Mouse (Mus musculus): ENCODE measurements around the gene Faf2. TPM values are rescaled to one million over a fixed set of nuclear protein-coding genes. Genes with fewer than 3 reads are reported as not detected.
"Not testable (repeated sequence)": the region's sequence is repeated elsewhere in the genome, so short reads cannot be mapped to it uniquely, and the experiment has no call there.

Faf2 gene
- polyA plus RNA-seq, 1 experiment from 2014 or later, result 95.7 TPM

DNA sequence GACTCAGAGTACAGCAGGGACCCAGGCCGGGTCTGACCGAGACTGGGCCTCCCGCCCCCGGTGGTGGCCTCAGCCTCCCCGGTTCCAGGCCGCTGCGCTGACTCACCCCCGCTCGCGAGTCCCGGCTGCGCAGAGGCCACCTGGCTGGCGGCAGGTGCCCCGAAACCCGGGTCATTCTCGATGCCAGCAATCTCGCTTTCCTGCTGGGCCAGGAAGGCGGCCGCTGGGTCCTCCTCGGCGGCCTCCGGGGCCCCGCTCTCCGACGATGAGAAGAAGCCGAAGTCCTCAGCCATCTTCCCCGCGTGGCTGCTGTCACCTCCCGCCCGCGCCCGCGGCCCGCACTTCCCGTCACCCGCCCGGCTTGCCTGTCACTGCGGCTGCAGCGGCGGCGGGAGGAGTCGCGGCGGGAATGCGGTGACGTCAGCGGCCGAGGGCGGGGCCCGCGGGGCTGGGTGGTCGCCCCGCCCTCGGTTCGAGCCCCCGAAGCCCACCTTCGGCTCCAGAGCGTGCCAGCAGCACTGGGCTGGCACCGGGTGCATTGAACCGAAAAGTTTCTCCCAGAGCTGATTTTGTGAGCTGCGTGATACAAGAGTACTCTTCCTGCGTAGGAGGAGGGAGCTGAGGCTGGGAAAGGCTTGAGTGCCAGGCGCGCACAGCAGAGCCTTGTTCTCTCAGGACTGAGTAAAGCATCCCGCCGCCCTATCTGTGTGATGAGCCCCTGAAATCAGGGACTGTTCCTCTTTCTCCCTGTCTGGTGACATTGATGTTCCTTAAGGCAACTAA, 10.4 kb upstream of the Faf2 start, which contains the start of gene Cltb:
Gene Cltb (minus strand): TSS at position 373 of the 783 bp plus-strand sequence.
- ATAC-seq (ENCODE audit: insufficient number of reproducible peaks, low FRiP score, low TSS enrichment, low read depth), result no peak
- no peak within 1 kb of the TSS for H3K27ac ChIP-seq (replicated peaks; ENCODE audit: low read depth, low read length)

GRCm38 (mm10) chr13:54613141-54613540, 8.4 kb upstream of the Faf2 start:
- H3K27ac ChIP-seq (replicated peaks; ENCODE audit: low read depth, low read length); H3K4me1 ChIP-seq (ENCODE audit: control insufficient read depth, insufficient read depth, low read length); ATAC-seq (ENCODE audit: insufficient number of reproducible peaks, low FRiP score, low TSS enrichment, low read depth); H3K9ac ChIP-seq (ENCODE audit: low read length); H3K9me3 ChIP-seq (ENCODE audit: control insufficient read depth, low read length); DNase-seq (ENCODE audit: low spot score); H3K27me3 ChIP-seq (ENCODE audit: control insufficient read depth, insufficient read depth, low read length); H3K4me3 ChIP-seq (ENCODE audit: low read depth, low read length); H3K4me2 ChIP-seq (ENCODE audit: low read depth, severe bottlenecking); H3K36me3 ChIP-seq (ENCODE audit: control insufficient read depth, insufficient read depth, low read length): not testable (repeated sequence)
- 85% methylated on average over 8 of the region's 8 CpGs for WGBS

More for the DNA sequence above, 10.4 kb upstream of the Faf2 start, which contains the start of gene Cltb:
- WGBS, result 1% methylated on average over 60 of the region's 66 CpGs
- H3K9me3 ChIP-seq (ENCODE audit: control insufficient read depth, low read length), result no peaks in the 10 kb centered on the region
- DNase-seq (ENCODE audit: low spot score), result peak; percentile 88
- peaks cover 6% of the 10 kb centered on the region; the same call in 1 of the 2 replicates for H3K27me3 ChIP-seq (ENCODE audit: control insufficient read depth, insufficient read depth, low read length)
- peaks cover 7% of the 10 kb centered on the region for H3K4me1 ChIP-seq (ENCODE audit: control insufficient read depth, insufficient read depth, low read length)
- no peaks in the 10 kb centered on the region for H3K36me3 ChIP-seq (ENCODE audit: control insufficient read depth, insufficient read depth, low read length)
- peak within 1 kb of the TSS; percentile 60 for H3K9ac ChIP-seq (ENCODE audit: low read length)
- H3K4me2 ChIP-seq (ENCODE audit: low read depth, severe bottlenecking), result peak within 1 kb of the TSS; percentile 96
- H3K4me3 ChIP-seq (ENCODE audit: low read depth, low read length), result peak within 1 kb of the TSS; percentile 48

DNA sequence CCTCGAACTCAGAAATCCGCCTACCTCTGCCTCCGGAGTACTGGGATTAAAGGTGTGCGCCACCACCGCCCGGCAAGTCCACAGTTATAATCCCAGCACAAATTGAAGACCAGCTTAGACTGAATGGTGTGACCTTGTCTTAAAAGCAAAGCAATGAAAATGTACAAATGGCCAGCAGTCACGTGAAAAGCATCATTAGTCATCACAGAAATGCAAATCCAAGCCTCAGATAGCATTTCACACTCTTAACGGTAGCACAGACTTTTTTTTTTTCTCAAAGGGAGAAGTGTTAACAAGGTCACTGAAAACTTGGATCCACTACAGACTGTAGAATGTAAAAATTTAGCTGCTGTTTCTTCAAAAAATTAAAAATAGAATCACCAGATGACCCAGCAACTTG, 5.3 kb upstream of the Faf2 start:
- Histone ChIP-seq H3K4me1 (ENCODE audit: control insufficient read depth, insufficient read depth, low read length) (0 out of 2 replicates have a peak, but pooled peaks cover 3% of the 10 kb centered on the region), H3K27me3 (ENCODE audit: control insufficient read depth, insufficient read depth, low read length) (no peaks in the 10 kb centered on the region), H3K9me3 (ENCODE audit: control insufficient read depth, low read length) (no peaks in the 10 kb centered on the region), H3K4me2 (ENCODE audit: low read depth, severe bottlenecking) (no peak overlapping the region), H3K36me3 (ENCODE audit: control insufficient read depth, insufficient read depth, low read length) (no peaks in the 10 kb centered on the region), H3K4me3 (ENCODE audit: low read depth, low read length) (no peak overlapping the region), H3K9ac (ENCODE audit: low read length) (no peak overlapping the region), H3K27ac (replicated peaks; ENCODE audit: low read depth, low read length) (no peak overlapping the region)
- DNase-seq (ENCODE audit: low spot score) (no peak), ATAC-seq (ENCODE audit: insufficient number of reproducible peaks, low FRiP score, low TSS enrichment, low read depth) (no peak)
- 85% methylated on average over 8 of the region's 8 CpGs for WGBS

- H3K9ac ChIP-seq (ENCODE audit: low read length), result no peak overlapping the region
- DNase-seq (ENCODE audit: low spot score) (no peak), ATAC-seq (ENCODE audit: insufficient number of reproducible peaks, low FRiP score, low TSS enrichment, low read depth) (no peak)
- H3K4me2 ChIP-seq (ENCODE audit: low read depth, severe bottlenecking), result no peak overlapping the region
- no peaks in the 10 kb centered on the region for H3K27me3 ChIP-seq (ENCODE audit: control insufficient read depth, insufficient read depth, low read length)
- no peaks in the 10 kb centered on the region for H3K4me1 ChIP-seq (ENCODE audit: control insufficient read depth, insufficient read depth, low read length)
- H3K27ac ChIP-seq (replicated peaks; ENCODE audit: low read depth, low read length), result no peak overlapping the region
- H3K36me3 ChIP-seq (ENCODE audit: control insufficient read depth, insufficient read depth, low read length), result no peaks in the 10 kb centered on the region
- no peak overlapping the region for H3K4me3 ChIP-seq (ENCODE audit: low read depth, low read length)
- WGBS, result 73% methylated on average over 6 of the region's 6 CpGs
- no peaks in the 10 kb centered on the region for H3K9me3 ChIP-seq (ENCODE audit: control insufficient read depth, low read length)
These were observed 4.6 kb upstream of the Faf2 start for GRCm38 (mm10) chr13:54616998-54617397.

- peak overlapping the region; percentile 93 for H3K9ac ChIP-seq (ENCODE audit: low read length)
- H3K9me3 ChIP-seq (ENCODE audit: control insufficient read depth, low read length), result no peaks in the 10 kb centered on the region
- peak overlapping the region; percentile 54 for H3K4me2 ChIP-seq (ENCODE audit: low read depth, severe bottlenecking)
- no peaks in the 10 kb centered on the region for H3K27me3 ChIP-seq (ENCODE audit: control insufficient read depth, insufficient read depth, low read length)
- peak overlapping the region; percentile 96 for H3K4me3 ChIP-seq (ENCODE audit: low read depth, low read length)
- DNase-seq (ENCODE audit: low spot score) (no peak), ATAC-seq (ENCODE audit: insufficient number of reproducible peaks, low FRiP score, low TSS enrichment, low read depth) (peak; percentile 72)
- H3K4me1 ChIP-seq (ENCODE audit: control insufficient read depth, insufficient read depth, low read length), result no peaks in the 10 kb centered on the region
- H3K36me3 ChIP-seq (ENCODE audit: control insufficient read depth, insufficient read depth, low read length), result no peaks in the 10 kb centered on the region
- H3K27ac ChIP-seq (replicated peaks; ENCODE audit: low read depth, low read length), result peak overlapping the region; percentile 62; the same call in 1 of the 2 replicates
- 2% methylated on average over 27 of the region's 27 CpGs for WGBS
These were observed 457 bp downstream of the Faf2 start for GRCm38 (mm10) chr13:54621960-54622521.

DNA sequence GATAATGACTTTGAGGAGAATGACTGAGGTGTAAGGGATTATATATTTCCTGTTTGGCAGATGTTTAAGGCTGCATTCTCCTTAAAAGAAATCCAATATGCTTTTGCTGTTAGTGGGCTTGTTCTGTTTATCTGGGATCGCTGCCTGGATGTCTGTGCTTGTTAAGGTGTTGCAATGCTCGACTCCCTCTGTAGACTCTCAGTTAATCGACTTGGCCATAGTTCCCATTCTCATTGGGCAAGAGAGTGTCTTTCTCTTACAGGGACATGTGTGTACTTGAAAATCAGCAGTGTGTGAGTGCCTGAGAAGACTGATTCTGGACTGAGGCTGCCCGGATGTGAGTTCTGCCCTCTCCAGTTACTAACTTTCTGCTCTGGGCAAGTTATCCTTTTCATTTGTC, 7.5 kb downstream of the Faf2 start:
- ATAC-seq (ENCODE audit: insufficient number of reproducible peaks, low FRiP score, low TSS enrichment, low read depth), result no peak
- Histone ChIP-seq H3K4me2 (ENCODE audit: low read depth, severe bottlenecking) (no peak overlapping the region), H3K27ac (replicated peaks; ENCODE audit: low read depth, low read length) (no peak overlapping the region), H3K9me3 (ENCODE audit: control insufficient read depth, low read length) (no peaks in the 10 kb centered on the region), H3K4me3 (ENCODE audit: low read depth, low read length) (no peak overlapping the region), H3K4me1 (ENCODE audit: control insufficient read depth, insufficient read depth, low read length) (no peaks in the 10 kb centered on the region), H3K9ac (ENCODE audit: low read length) (no peak overlapping the region), H3K27me3 (ENCODE audit: control insufficient read depth, insufficient read depth, low read length) (no peaks in the 10 kb centered on the region), H3K36me3 (ENCODE audit: control insufficient read depth, insufficient read depth, low read length) (no peaks in the 10 kb centered on the region)
- no peak for DNase-seq (ENCODE audit: low spot score)
- WGBS, result 86% methylated on average over 4 of the region's 4 CpGs

DNA sequence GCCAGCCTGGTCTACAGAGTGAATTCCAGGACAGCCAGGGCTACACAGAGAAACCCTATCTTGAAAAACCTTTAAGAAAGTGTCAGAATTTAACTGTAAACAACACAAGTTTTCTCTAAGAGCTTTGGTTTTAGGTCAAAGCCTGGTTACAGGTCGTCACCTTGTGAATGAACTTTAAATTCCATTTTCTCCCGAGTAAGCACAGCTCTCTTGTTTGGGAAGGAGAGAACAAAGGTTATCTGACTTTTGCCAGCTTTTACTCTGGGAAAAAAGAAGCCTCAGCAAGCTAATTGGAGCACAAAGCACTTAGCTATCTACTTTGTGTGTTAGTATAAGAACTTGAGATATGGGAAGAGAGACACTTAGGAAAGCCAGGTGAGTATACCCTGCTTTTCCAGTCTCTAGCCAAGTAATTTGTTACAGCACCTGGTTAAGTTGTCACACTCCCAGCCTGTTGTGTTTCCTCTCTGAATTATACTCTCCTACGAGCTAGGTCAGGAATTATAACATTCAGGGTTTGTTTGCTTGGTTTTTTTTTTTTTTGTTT, 11.2 kb downstream of the Faf2 start:
- H3K36me3 ChIP-seq (ENCODE audit: control insufficient read depth, insufficient read depth, low read length), result no peaks in the 10 kb centered on the region; the same call in 1 of the 2 replicates
- H3K4me1 ChIP-seq (ENCODE audit: control insufficient read depth, insufficient read depth, low read length), result no peaks in the 10 kb centered on the region

GRCm38 (mm10) chr13:54635011-54635410, 13.4 kb downstream of the Faf2 start:
- Histone ChIP-seq H3K4me3 (ENCODE audit: low read depth, low read length) (no peak overlapping the region), H3K36me3 (ENCODE audit: control insufficient read depth, insufficient read depth, low read length) (peaks cover 5% of the 10 kb centered on the region; the same call in 1 of the 2 replicates), H3K27ac (replicated peaks; ENCODE audit: low read depth, low read length) (no peak overlapping the region), H3K4me2 (ENCODE audit: low read depth, severe bottlenecking) (no peak overlapping the region), H3K9ac (ENCODE audit: low read length) (no peak overlapping the region), H3K4me1 (ENCODE audit: control insufficient read depth, insufficient read depth, low read length) (no peaks in the 10 kb centered on the region), H3K27me3 (ENCODE audit: control insufficient read depth, insufficient read depth, low read length) (no peaks in the 10 kb centered on the region), H3K9me3 (ENCODE audit: control insufficient read depth, low read length) (no peaks in the 10 kb centered on the region)
- ATAC-seq (ENCODE audit: insufficient number of reproducible peaks, low FRiP score, low TSS enrichment, low read depth), result no peak
- WGBS, result 95% methylated on average over 3 of the region's 3 CpGs
- no peak for DNase-seq (ENCODE audit: low spot score)

More for the DNA sequence above, 11.2 kb downstream of the Faf2 start:
- 87% methylated on average over 3 of the region's 3 CpGs for WGBS
- H3K9me3 ChIP-seq (ENCODE audit: control insufficient read depth, low read length), result no peaks in the 10 kb centered on the region
- no peak overlapping the region for H3K4me2 ChIP-seq (ENCODE audit: low read depth, severe bottlenecking)
- no peak overlapping the region for H3K9ac ChIP-seq (ENCODE audit: low read length)
- H3K27ac ChIP-seq (replicated peaks; ENCODE audit: low read depth, low read length), result no peak overlapping the region
- no peak for ATAC-seq (ENCODE audit: insufficient number of reproducible peaks, low FRiP score, low TSS enrichment, low read depth)
- no peak overlapping the region for H3K4me3 ChIP-seq (ENCODE audit: low read depth, low read length)
- H3K27me3 ChIP-seq (ENCODE audit: control insufficient read depth, insufficient read depth, low read length), result no peaks in the 10 kb centered on the region
- DNase-seq (ENCODE audit: low spot score), result no peak

Data from limb, embryonic 11.5 days (tissue).